Mouse (Mus musculus) G1E (cell line): ENCODE measurements around the gene Zdhhc7.

Experiments used
- CTCF ChIP-seq: IDR thresholded peaks from 2 replicates; pipeline ENCODE4 v1.5.1; 2012; ENCODE audit warnings: low read depth, low read length, inconsistent platforms, mixed read lengths
- GATA1 ChIP-seq: IDR thresholded peaks from 2 replicates; pipeline ENCODE4 v1.6.1; 2012; ENCODE audit warnings: borderline replicate concordance, low read length, inconsistent platforms, mixed read lengths
- POLR2AphosphoS5 ChIP-seq: IDR thresholded peaks from 2 replicates; pipeline ENCODE4 v1.6.1; 2012; ENCODE audit warnings: low read depth, low read length, inconsistent platforms; ENCODE audit not compliant: insufficient replicate concordance

- TF ChIP-seq CTCF (no peak), POLR2AphosphoS5 (no peak), GATA1 (no peak)
Observed at GRCm38 (mm10) chr8:120100388-120101067, 754 bp downstream of the Zdhhc7 start.
